Mouse (Mus musculus) thymus, postnatal 4 days (tissue): ENCODE measurements around the gene Iqgap1.

ENCODE experiments used
- DNase-seq: peaks from one replicate; pipeline ENCODE4 v3.0.0; 2021

The Iqgap1 gene

DNA sequence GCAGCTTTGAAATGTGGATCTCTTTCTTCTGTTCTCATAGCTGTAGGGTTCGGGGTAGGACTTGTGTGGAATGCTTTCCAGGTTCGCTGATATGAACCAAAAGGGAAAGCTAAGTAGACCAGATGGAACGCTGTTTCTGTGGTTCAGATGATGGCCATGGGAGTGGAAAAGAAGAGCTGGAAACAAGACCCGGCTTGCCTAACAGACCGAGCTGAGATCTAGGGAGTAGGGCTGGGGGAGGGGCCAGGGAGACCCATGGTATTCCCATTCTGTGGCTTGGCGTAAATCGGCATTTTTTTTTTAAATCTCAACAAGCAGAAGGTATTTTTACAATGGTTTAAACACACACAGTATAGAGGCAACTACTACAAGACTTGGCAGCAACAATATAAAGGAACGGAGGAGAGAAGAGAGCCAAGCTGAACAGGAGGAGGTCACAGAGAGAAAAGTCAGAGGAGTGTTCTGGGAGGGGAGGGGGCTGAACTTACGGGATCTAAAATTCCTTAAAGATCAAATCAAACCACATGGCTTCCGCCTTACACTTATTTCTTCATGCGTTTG lies at the start of gene Iqgap1:
Iqgap1 (minus strand) TSS at position 132 of the 561 bp plus-strand sequence.
- DNase-seq = no peak

DNA sequence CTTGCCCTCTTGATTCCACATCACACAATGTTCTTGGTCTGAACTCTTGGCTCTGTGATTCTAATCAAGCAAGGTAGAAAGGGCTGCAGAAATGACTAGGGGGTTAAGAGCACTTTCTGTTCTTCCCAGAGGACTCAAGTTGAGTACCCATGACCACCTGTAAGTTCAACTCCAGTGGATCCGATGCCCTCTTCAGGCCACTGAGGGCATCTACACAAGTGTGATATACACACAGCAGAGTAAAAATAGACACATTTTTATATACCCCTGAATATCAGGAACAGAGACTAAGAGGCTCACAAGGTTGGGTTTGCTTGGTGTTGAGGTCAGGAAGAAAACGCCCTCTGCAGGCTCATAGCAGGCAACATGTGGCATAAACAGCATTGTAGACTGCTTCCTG lies 47.9 kb upstream of the Iqgap1 start:
- no peak for DNase-seq

DNA sequence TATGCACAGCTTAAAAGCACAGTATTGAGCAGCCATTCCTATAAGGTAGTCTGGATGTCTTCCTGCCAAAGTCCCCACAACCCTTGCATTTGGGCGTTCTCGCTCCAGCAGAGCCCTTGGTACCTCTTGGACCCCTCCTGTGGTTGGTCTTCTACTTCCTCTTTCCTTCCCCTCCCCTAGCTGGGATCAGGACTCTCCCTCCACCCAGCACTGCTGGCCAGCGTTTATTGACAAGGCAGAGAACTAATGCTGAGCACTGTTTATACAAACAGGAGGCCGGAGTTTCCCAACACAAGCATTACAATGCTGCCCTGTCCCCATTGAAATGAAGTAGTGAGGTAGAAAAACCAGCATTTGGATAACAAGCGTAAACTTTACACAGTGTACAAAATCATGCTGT lies 47.3 kb upstream of the Iqgap1 start:
- no peak for DNase-seq

DNA sequence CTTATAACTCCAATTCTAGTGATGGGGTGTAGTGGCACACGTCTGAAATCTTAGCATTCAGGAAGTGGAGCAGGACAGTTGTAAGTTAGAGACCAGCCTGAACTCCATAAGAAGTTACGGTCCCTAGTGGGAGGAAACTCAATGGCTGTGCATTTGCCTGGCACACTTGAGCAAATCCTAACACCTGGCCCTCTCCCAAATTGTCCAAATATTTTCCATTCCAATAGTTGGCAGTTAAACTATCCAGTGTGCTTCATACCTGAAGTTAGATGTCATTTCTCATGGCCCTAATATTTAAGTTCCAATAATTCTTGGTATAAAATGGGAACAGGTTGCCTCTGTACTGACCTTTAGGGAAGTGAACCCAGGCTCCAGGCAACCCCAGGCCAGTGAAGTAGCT lies 42.9 kb upstream of the Iqgap1 start:
- DNase-seq = no peak

DNA sequence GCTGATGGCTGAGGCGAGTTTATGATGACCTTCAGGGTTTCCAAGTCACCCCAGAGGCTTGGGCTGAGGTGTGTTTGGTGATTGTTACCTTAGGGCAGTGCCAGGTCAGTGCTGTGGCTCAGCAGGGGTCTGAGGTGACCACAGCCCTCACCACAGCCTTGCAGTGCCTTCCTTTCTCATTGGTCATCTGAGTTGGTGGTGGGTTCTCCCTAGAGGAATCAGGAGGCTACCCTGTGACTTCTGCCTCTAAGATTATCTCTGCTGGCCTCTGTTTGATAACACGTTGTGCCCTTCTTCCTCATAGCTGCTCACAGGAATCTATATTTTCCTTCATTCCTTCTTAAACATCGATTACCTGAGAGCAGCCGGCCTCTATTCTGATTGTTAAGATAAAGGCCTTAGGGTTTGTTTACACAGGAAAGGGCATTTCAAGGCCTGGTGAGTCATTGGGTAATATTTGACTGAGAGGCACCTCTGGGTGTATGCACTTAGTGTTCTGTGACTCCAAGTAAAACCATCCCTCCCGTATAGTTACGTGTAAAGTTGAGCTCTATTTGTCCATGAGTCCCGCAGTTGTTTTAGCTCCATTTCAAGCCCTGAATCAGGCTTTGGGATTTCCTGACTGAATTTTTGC lies 40.9 kb upstream of the Iqgap1 start:
- no peak for DNase-seq

DNA sequence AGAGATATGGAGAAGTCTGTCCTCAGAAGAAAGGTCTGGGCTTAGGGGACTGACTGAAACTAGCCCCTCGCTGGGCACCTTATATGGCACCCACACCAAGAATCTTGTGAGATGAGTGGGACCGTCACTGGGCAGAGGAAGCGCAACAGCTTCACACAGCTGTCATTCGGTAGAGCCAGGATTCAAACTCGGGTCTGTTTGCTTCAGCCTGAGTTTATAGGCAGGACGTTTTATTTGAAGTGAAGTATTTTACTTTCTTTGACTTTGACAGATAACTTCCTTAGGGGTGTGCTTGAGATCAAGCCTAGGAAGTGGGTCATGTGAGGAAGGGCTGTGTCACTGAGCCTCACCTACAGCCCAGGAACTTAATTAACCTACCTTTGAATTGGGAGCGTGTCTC lies 39.7 kb upstream of the Iqgap1 start:
- DNase-seq = peak; percentile 40

DNA sequence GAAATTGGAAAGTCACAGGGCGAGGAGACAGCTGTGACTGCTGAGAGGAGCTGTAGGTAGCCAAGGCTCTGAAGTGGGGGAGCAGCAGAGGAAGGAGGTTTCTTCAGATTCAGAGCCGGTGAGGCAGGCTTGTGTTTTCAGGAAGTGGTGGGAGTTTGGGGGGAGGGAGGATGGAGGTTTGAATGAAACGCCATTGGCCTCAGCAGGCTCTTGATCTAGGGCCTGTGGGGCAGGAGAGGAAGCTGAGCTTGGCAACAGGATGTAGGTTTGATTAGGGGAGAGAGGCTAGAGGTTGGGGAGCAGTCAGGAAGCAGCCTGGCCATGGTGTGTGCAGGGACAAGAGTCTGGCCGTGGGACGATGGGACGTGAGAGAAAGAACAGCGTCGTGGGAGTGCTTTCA lies 39.1 kb upstream of the Iqgap1 start:
- DNase-seq = peak; percentile 75

DNA sequence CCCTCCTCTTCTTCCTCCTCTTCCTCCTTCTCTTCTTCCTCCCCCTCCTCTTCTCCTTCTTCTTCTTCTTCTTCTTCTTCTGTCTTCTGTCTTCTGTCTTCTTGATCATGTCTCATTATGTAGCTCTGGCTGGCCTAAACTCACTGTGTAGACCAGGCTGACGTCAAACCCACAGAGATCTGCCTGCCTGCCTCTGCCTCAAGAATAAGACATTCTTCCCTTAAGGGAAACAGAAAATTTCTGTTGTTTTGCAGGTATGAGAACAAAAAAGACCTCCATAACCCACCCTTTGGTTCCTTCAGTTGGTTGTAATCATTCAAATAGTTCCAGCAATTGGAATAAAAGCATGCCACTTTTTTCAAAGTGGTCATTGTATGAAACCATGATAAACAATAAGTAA lies 38.4 kb upstream of the Iqgap1 start:
- no peak for DNase-seq

DNA sequence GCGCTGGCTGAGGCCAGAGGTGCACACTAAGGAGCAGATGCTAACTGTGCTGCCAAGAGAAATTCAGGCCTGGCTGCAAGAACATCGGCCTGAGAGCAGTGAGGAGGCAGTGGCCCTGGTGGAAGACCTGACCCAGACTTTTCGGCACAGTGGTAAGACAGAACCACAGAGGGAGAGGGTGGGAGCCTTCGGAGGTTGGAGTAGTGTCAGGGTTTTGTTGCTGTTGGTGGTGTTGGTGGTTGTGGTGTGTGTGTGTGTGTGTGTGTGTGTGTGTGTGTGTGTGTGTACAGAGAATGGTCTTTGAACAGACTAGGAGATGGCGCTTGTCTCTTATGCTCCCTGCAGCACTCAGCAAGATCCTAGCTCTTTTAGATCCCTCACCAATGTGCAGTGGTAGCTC lies 37.7 kb upstream of the Iqgap1 start:
- peak; percentile 35 for DNase-seq

DNA sequence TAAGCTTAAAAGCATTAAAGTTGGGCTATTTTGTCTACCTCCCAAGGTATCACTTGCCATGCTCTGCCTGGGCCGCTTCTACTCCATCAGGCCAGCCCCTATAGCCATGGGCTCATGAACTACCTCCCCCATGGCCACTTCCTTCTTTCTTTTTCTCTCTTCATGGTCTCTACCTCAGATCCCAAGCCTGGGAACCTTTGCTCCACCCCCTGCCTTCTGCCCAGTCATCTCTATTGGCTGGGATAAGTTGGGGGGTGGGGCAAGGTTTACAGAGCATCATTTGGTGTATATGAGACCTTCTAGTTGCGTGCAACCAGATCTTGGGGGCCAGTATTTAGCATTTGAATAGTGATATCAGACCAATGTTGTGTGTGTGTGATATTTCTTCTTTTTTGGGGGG lies 36.7 kb upstream of the Iqgap1 start:
- DNase-seq = no peak

DNA sequence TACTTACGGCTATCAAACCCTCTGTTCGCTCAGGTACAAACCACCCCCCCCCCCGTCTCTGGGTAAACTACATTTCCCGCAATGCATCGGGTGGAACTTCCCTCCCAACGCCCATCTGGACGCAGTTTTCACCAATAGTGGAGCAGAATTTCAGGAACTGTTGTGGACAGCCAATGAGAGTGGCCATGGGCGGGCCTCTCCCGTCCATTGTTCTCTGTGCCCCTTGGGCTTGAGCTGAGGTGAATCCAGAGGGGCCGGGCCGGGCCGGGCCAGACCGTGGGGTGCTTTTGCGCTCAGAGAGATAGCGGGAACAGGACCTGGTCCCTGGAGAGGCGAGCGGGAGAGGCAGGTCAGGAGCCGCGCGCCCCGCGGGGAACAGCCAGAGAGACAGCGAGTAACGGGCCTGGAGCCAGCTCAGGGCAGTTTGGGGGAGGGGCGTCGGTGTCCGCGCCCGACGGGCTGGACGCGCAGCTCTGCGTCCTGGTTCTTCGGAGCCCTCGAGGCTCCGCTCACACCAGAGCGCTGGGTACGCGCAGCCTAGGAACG lies 35.0 kb upstream of the Iqgap1 start, which contains the start of gene Zscan2:
Zscan2 (plus strand) TSS at position 192 of the 546 bp plus-strand sequence.
- DNase-seq = peak; percentile 85

DNA sequence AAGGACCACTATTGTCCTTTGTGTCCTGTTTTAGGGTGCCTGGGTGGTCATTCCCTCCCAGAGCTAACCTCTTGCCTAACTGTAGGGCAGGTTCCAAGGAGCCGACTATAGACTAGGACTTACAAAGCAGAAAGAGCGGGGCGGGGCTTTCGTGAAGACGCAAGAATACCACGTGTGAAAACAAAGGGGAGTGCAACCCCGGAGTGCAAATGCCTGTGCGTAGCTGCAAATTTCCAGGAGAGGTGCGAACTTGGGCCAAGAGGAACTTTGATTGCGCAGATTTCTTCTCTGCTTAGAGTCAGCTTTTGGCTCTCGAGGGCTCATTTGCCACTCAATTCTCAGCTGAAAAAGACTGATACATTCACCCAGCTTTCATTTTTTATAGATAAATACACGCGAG lies 34.5 kb upstream of the Iqgap1 start:
- DNase-seq = peak; percentile 85

DNA sequence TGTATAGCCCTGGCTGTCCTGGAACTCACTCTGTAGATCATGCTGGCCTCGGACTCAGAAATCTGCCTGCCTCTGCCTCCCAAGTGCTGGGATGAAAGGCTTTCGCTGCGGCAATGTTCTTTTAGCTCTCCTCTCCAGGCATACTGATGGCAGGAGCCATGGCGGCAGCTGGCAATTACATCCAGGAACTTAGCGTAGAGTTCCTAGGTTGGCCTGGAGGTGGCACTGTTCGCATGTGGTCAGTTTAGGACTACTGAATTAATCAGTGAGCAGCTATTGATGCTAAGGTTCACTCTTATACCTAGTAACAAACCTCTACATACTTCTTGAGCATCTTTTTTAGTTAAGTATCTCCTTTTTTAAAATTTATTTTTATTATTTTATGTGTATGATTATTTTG lies 31.4 kb upstream of the Iqgap1 start:
- peak; percentile 89 for DNase-seq

DNA sequence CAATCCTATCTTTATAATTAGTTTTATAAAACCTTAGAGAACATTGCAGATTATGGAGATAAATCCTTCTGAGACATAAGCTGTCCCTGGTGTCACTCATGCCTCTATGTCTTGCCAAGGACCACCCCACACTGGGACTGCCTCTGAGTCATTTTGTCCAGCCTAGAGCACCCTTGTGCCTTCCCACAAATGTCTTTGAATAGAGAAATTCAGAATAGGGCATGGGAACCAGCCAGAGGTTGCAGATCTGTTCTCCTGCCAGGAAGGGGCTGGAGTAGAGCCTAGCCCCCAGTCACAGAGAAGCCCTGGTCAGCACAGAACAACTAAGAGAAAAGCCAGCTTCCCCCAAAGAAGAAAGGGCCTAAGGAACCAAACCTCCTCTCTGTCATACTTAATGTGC lies 29.5 kb upstream of the Iqgap1 start:
- no peak for DNase-seq

DNA sequence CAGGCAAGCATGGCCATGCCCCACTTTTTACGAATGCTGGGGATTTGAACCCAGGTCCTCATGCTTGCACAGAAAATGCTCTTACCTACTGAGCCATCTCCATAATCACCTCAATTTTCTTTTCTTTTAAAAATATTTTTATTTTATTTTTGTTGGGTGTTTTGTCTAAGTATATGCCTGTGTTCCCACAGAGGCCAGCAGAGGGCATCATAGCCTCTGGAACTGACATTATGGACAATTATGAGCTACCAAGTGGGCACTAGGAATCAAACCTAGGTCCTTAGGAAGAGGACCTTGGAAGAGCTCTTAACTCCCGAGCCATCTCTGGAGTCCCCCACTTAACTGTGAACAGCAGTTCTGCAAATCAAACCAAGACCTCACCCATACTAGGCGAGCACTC lies 27.4 kb upstream of the Iqgap1 start:
- DNase-seq = peak; percentile 43

DNA sequence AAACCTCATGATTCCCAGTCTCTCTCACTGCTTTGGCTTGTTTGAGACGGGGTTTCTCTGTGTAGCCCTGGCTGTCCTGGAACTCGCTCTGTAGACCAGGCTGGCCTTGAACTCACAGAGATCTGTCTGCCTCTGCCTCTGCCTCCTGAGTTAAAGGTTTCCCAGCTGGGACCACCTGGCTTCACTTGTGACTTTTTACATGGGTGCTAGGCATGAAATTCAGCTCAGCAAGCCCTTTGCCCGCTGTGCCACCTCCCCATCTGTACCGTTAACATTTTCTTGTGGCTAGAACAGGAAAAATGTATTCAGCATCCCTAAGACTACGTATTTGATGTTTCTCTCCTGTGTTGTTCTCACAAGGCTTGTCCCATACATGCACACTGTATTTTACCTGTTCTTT lies 24.7 kb upstream of the Iqgap1 start:
- DNase-seq = peak; percentile 46

DNA sequence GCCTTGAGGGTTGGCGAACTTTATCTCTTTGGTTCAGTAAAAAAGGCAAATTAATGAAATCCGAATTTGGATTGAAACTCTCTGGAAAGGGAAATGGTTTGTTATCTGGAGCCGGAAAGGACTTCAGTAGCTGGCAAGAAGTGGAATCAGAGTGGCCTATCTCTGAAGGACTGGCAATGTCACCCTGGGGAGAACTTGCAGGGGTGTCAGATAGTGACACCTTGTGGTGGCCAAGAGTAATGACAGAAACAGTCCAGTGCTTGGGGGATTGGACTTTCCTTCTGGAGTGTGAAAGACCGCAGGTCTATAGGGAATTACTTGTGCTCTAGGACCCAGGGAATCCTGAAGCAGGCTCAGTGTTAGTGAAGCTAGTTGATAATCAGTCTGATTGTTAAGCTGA lies 23.9 kb upstream of the Iqgap1 start:
- DNase-seq = peak; percentile 41

DNA sequence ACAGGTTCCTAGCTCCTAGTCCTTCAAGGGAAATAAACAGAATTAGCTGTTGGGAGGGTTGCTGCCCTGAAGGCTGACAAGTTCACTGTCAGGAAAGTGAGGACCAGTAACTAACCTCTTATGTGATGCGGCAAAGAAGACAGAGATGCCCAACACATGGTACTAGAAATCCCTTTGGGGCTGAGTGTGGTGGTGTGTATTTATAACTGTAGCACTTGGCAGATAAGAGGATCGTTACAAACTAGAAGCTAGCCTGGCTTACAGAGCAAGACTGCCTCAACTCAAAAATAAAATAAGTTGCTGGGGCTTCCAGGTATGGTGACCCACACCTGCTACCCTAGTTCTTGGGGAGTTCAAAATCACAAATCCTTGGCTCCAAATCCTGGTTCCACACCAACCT lies 23.5 kb upstream of the Iqgap1 start:
- DNase-seq = no peak

DNA sequence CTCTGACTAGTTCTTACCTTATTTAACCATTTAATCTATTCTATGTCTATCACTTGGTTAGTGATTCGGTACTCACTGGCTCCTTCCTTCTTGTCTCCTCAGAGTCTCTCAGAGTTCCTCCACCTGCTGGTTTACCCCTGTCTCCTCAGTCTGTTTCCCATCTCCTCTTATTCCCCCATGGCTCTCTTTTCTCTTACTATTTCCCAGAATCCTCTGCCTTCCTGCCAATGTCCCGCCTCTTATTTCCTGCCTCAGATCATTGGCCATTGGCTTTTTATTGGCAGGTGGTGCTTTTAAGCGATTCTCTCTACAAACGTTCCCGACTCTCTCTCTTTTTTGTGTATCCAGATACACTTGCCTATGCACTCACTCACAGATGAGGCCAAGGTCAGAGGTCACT lies 20.9 kb upstream of the Iqgap1 start:
- DNase-seq = no peak

DNA sequence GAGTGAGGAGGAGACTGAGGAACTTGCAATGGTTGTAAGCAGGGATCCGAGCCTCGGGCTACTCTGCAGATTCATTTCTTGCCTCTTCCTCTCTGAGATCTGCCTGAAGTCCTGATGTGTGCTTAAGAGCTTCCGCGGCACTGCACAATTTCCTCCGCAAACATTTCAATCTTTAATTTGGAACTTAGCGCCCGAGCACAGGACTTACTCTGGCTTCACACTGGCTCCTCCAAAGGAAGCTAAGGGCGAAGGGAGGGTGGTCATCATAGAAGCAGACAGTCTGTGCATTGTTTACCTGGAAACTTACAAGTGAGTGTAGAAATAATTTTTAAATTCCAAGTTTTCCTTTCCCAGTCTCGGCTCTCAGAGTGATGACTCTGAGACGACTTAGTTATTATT lies 20.5 kb upstream of the Iqgap1 start:
- no peak for DNase-seq

DNA sequence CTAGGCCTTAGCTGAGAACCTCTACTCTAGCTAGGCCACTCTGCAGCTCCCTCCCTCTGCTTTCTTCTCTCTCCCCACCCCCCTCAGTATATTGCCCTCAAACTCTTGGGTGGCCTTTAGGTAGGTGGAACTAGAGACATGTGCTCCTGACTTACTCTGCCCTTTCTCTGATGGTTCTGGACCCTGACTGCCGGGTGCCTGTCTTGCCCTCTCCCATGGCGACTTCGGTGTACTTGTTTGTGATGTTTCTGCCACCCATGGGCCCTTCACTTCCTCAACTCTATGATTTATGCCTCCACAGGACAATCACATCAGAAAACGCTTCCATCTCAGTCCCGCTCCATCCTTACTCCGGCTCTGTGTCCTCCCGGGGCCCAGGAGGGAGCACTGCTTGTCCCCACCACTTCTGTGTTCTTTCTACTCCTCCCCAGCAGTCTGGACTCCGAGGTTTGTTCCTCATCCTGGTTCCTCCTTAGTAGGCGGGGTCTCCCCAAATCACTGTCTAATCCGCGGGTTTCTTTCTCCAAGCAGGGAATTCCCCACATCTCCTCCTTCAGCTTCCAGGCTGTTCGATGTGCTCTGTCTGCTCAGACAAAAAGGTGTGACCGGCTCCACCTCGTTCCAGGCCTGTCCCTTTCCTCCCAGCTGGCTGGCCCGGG lies 20.0 kb upstream of the Iqgap1 start:
- no peak for DNase-seq

DNA sequence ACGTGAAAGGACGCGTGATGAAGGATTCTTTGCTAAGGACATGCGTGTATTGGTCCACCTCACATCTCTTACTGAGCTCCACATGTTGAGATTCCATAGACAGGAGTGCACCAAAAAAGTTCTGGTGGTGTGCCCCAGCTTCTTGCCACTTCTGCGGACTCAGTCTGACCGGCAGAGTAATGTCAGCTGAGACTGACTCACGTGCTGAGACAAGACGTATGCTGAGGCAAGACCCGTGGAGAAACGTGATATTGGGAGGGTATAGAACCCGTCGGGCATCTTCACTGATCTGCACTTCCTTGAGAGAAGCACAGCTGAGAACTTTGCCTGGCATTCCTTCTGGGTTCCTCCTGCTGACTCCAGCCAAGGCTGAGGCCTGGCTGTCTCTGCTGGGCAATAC lies 18.9 kb upstream of the Iqgap1 start:
- no peak for DNase-seq

DNA sequence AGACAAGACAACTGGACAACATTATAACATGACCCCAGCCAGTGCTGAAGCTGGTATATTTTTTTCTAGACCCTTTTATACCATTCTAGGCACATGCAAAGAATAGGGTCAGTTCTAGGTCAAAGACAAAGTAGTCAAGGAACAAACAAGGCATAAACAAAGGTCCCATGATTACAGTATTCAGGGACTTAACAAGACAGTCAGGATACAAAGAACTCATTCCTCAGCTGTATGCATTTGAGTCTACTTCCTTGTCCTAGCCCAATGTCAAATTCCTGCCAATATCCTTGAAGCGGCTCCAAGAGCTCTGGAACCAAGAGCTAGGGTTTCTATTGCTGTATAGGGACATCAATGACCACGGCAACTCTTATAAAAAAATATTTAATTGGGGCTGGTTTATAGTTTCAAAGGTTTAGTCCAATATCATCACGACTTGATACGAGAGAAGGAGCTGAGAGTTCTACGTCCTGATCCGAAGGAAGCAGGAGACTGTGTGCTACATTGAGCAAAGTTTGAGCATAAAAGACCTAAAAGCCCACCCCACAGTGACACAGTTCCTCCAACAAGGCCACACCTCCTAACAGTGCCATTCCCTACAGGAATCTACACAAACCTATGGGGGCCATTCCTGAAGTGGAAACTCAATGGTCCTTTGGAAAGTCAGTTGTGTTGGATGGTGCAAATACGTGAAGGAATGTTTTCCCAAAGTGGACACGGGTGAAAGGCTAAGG lies 18.3 kb upstream of the Iqgap1 start:
- DNase-seq = no peak

DNA sequence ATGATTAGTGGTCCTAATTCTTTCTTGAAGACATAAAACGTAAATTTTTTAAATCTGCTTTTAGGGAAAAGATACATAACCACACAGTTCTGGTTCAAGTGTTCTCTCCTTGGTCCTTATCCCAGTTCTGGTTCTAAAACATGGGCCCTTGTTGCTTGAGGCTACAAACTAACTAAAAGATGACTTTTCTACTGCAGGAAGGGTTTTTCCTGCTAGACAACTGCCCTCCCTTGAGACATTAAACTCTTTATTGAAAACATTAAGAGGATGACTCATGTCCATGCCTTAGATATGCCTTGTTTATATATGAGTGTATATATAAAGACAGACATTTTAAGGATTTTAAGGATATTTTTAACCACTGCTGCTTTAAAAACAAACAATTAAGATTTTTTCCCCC lies 17.4 kb upstream of the Iqgap1 start:
- DNase-seq = no peak
